Mouse (Mus musculus) MEL (cell line): ENCODE results near the gene Bcl6. TPM values are rescaled to one million over a fixed set of nuclear protein-coding genes. Genes with fewer than 3 reads are reported as not detected.

ENCODE experiments used
- DNase-seq: peaks from one replicate; pipeline ENCODE4 v3.0.0; 2011; ENCODE audit warnings: low read depth, low spot score
- H3K27ac ChIP-seq: 2 replicates; pipeline ENCODE4 v1.5.1; 2012; ENCODE audit warnings: low read depth, mild to moderate bottlenecking, control low read depth, low read length, moderate library complexity; ENCODE audit not compliant: control insufficient read depth
- H3K27me3 ChIP-seq, 2 experiments: fragments of 150-350 bp in 1 of 2; sonication (generic) in 1 of 2; 2 replicates each; pipeline ENCODE4 v1.6.1; 2012; ENCODE audit warnings: low read length in 2 of 2, mild to moderate bottlenecking in 2 of 2, improper control_type of control experiment in 1 of 2, moderate library complexity in 1 of 2; ENCODE audit not compliant: insufficient read depth in 2 of 2, control insufficient read depth in 1 of 2
- H3K36me3 ChIP-seq, 2 experiments: 2 replicates each; pipeline ENCODE4 v1.6.1; 2012 to 2014; ENCODE audit warnings: low read length in 2 of 2, improper control_type of control experiment in 1 of 2, inconsistent platforms in 1 of 2, mild to moderate bottlenecking in 1 of 2; ENCODE audit not compliant: insufficient read depth in 2 of 2, control insufficient read depth in 1 of 2
- H3K4me1 ChIP-seq, 2 experiments: fragments of 150-350 bp in 1 of 2; sonication (generic) in 1 of 2; 2 replicates each; pipeline ENCODE4 v1.6.1; 2012; ENCODE audit warnings: low read length in 2 of 2, improper control_type of control experiment in 1 of 2, mild to moderate bottlenecking in 1 of 2; ENCODE audit not compliant: insufficient read depth in 2 of 2, control insufficient read depth in 1 of 2
- H3K4me3 ChIP-seq, 2 experiments: fragments of 150-350 bp in 1 of 2; sonication (generic) in 1 of 2; 2 replicates each; pipeline ENCODE4 v1.5.1; 2012; ENCODE audit warnings: low read depth in 2 of 2, low read length in 2 of 2, mild to moderate bottlenecking in 2 of 2, moderate library complexity in 2 of 2, control low read depth in 1 of 2, improper control_type of control experiment in 1 of 2; ENCODE audit not compliant: control insufficient read depth in 1 of 2, insufficient read depth in 1 of 2
- H3K79me2 ChIP-seq: 2 replicates; pipeline ENCODE4 v1.6.1; 2012; ENCODE audit warnings: mild to moderate bottlenecking, low read length, moderate library complexity; ENCODE audit not compliant: control insufficient read depth, poor library complexity, insufficient read depth
- H3K9ac ChIP-seq: 2 replicates; pipeline ENCODE4 v1.6.1; 2012; ENCODE audit warnings: low read depth, mild to moderate bottlenecking, control low read depth, low read length, moderate library complexity; ENCODE audit not compliant: control insufficient read depth, poor library complexity, severe bottlenecking
- H3K9me3 ChIP-seq: fragments of 150-350 bp; sonication (generic); replicated peaks from 2 replicates; pipeline ENCODE4 v1.6.1; 2012; ENCODE audit warnings: mild to moderate bottlenecking, low read length, improper control_type of control experiment, moderate library complexity; ENCODE audit not compliant: insufficient read depth
- BHLHE40 ChIP-seq: IDR thresholded peaks from 2 replicates; pipeline ENCODE4 v1.6.1; 2012; ENCODE audit warnings: low read depth, mild to moderate bottlenecking, inconsistent platforms, low read length, improper control_type of control experiment, borderline replicate concordance
- CHD1 ChIP-seq: IDR thresholded peaks from 2 replicates; pipeline ENCODE4 v1.6.1; 2012; ENCODE audit warnings: low read depth, mild to moderate bottlenecking, inconsistent platforms, low read length, improper control_type of control experiment
- CHD2 ChIP-seq: IDR thresholded peaks from 2 replicates; pipeline ENCODE4 v1.6.1; 2011; ENCODE audit warnings: low read length, improper control_type of control experiment
- E2F4 ChIP-seq: IDR thresholded peaks from 2 replicates; pipeline ENCODE4 v1.6.1; 2011; ENCODE audit warnings: low read depth, low read length, improper control_type of control experiment, borderline replicate concordance
- ELF1 ChIP-seq: IDR thresholded peaks from 2 replicates; pipeline ENCODE4 v1.6.1; 2014; ENCODE audit warnings: low read depth, mild to moderate bottlenecking, inconsistent platforms, low read length, improper control_type of control experiment, moderate library complexity
- EP300 ChIP-seq, 2 experiments: IDR thresholded peaks; 2 replicates each; pipeline ENCODE4 v1.6.1; 2011; ENCODE audit warnings: improper control_type of control experiment in 2 of 2, low read length in 2 of 2, low read depth in 1 of 2, mild to moderate bottlenecking in 1 of 2
- GABPA ChIP-seq: IDR thresholded peaks from 2 replicates; pipeline ENCODE4 v1.6.1; 2012; ENCODE audit warnings: low read depth, mild to moderate bottlenecking, inconsistent platforms, low read length, improper control_type of control experiment, moderate library complexity
- HCFC1 ChIP-seq: IDR thresholded peaks from 2 replicates; pipeline ENCODE4 v1.6.1; 2012; ENCODE audit warnings: low read depth, mild to moderate bottlenecking, inconsistent platforms, low read length, improper control_type of control experiment, moderate library complexity
- JUND ChIP-seq: IDR thresholded peaks from 2 replicates; pipeline ENCODE4 v1.6.1; 2011; ENCODE audit warnings: low read depth, mild to moderate bottlenecking, improper control_type of control experiment, low read length
- MAZ ChIP-seq: IDR thresholded peaks from 2 replicates; pipeline ENCODE4 v1.6.1; 2012; ENCODE audit warnings: low read depth, mild to moderate bottlenecking, inconsistent platforms, low read length, improper control_type of control experiment
- MEF2A ChIP-seq: IDR thresholded peaks from 2 replicates; pipeline ENCODE4 v1.6.1; 2014; ENCODE audit warnings: low read depth, mild to moderate bottlenecking, inconsistent platforms, low read length, improper control_type of control experiment; ENCODE audit not compliant: poor library complexity, insufficient replicate concordance, severe bottlenecking; ENCODE audit errors: extremely low read depth
- MYC ChIP-seq: IDR thresholded peaks from 2 replicates; pipeline ENCODE4 v1.6.1; 2011; ENCODE audit warnings: low read depth, mild to moderate bottlenecking, low read length, improper control_type of control experiment, moderate library complexity
- POLR2AphosphoS2 ChIP-seq: IDR thresholded peaks from 2 replicates; pipeline ENCODE4 v1.6.1; 2011; ENCODE audit warnings: low read length, improper control_type of control experiment
- POLR2AphosphoS5 ChIP-seq: IDR thresholded peaks from 2 replicates; pipeline ENCODE4 v1.6.1; 2012; ENCODE audit warnings: low read depth, borderline replicate concordance, mild to moderate bottlenecking, inconsistent platforms, low read length, moderate library complexity, mixed read lengths
- RAD21 ChIP-seq: IDR thresholded peaks from 2 replicates; pipeline ENCODE4 v1.6.1; 2011; ENCODE audit warnings: mild to moderate bottlenecking, low read depth, low read length, improper control_type of control experiment
- SMC3 ChIP-seq: IDR thresholded peaks from 2 replicates; pipeline ENCODE4 v1.6.1; 2011; ENCODE audit warnings: low read depth, low read length, improper control_type of control experiment
- TBP ChIP-seq: IDR thresholded peaks from 2 replicates; pipeline ENCODE4 v1.8.0; 2011; ENCODE audit warnings: low read depth, low read length, improper control_type of control experiment
- TCF12 ChIP-seq: IDR thresholded peaks from 2 replicates; pipeline ENCODE4 v1.6.1; 2014; ENCODE audit warnings: low read depth, mild to moderate bottlenecking, inconsistent platforms, low read length, improper control_type of control experiment, moderate library complexity
- USF1 ChIP-seq: IDR thresholded peaks from 2 replicates; pipeline ENCODE4 v1.6.1; 2014; ENCODE audit warnings: low read depth, mild to moderate bottlenecking, inconsistent platforms, low read length, improper control_type of control experiment, moderate library complexity
- USF2 ChIP-seq, 2 experiments: IDR thresholded peaks; 2 replicates each; pipeline ENCODE4 v1.6.1; 2011 to 2012; ENCODE audit warnings: improper control_type of control experiment in 2 of 2, low read length in 2 of 2, borderline replicate concordance in 1 of 2, inconsistent platforms in 1 of 2, low read depth in 1 of 2, mild to moderate bottlenecking in 1 of 2; ENCODE audit not compliant: insufficient read depth in 1 of 2
- ZC3H11A ChIP-seq: IDR thresholded peaks from 2 replicates; pipeline ENCODE4 v1.6.1; 2012; ENCODE audit warnings: low read depth, mild to moderate bottlenecking, inconsistent platforms, low read length, improper control_type of control experiment
- ZKSCAN1 ChIP-seq: IDR thresholded peaks from 2 replicates; pipeline ENCODE4 v1.6.1; 2012; ENCODE audit warnings: low read depth, mild to moderate bottlenecking, inconsistent platforms, low read length, improper control_type of control experiment, moderate library complexity
- ZNF384 ChIP-seq: IDR thresholded peaks from 2 replicates; pipeline ENCODE4 v1.6.1; 2012; ENCODE audit warnings: low read depth, mild to moderate bottlenecking, inconsistent platforms, low read length, improper control_type of control experiment
- polyA plus RNA-seq, 2 experiments: library from polyadenylated mRNA; stranded (reverse) in 1 of 2; unstranded in 1 of 2; fragments of >175 nt in 1 of 2; fragments of >200 nt in 1 of 2; gene quantifications; 2 replicates each; pipeline versions ENCODE4 v1.2.1 to v1.2.4; 2012; ENCODE audit warnings: low replicate concordance in 2 of 2, low read depth in 1 of 2; ENCODE audit not compliant: insufficient read length in 2 of 2, insufficient read depth in 1 of 2, missing spikeins in 1 of 2
- total RNA-seq: library from RNA; depleted of rRNA; stranded (reverse); fragments of 300-350 nt; gene quantifications from 2 replicates; pipeline ENCODE4 v1.2.3, GENCODE M21; 2012

Bcl6 gene
- total and polyA plus RNA-seq, 3 experiments = not detected

DNA sequence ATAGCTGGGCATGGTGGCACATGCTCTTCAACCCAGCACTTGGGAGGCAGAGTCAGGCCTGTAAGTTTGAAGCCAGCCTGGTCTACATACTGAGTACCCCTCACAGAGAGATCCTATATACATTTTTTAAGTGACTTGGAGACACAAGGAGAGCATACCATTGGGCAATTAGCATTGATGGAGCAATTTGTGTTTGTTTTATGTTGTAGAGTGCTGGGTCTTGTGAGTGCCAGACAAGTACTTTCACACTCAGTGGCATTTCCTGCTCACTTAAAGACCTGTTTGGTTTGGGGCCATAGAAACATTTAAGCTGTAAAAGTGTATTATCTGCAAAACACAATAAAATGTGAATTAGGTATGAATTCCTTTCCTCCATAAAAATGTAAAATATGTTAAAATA lies 47.1 kb upstream of the Bcl6 start:
- H3K9me3 ChIP-seq = no peaks in the 10 kb centered on the region
- no peak overlapping the region for H3K27ac ChIP-seq
- no peaks in the 10 kb centered on the region for H3K79me2 ChIP-seq
- no peak overlapping the region for H3K4me3 ChIP-seq
- H3K27me3 ChIP-seq = no peaks in the 10 kb centered on the region
- DNase-seq = no peak
- no peaks in the 10 kb centered on the region for H3K4me1 ChIP-seq
- TF ChIP-seq RAD21 (no peak), EP300 (IDR thresholded peaks at IDR 0.05; ENCODE audit: low read depth in 1 of 2, low read length in 2 of 2) (no peak), ZKSCAN1 (no peak), MAZ (no peak)
- no peak overlapping the region for H3K9ac ChIP-seq
- no peaks in the 10 kb centered on the region for H3K36me3 ChIP-seq

DNA sequence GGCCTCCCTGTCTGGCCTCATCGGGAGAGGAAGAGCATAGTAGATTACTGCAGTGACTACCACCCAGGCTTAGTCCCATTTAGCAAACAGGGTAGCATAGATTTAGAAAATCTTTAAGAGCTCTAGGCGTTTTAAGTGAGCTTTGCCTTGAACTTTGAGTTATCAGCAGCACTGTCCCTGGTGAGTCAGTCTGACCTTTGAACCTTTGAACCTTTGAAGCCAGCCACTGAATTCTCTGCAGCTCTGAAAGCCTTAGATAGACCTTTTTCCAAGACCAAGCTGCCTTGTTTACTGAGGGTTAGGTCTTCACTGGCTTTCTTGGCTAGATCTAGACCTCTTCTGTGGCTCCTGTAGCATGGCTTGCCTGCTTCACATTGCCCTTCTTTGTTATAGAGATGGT lies 45.8 kb upstream of the Bcl6 start:
- Histone ChIP-seq H3K4me3 (no peak overlapping the region), H3K27ac (no peak overlapping the region), H3K36me3 (no peaks in the 10 kb centered on the region), H3K4me1 (no peaks in the 10 kb centered on the region), H3K9me3 (no peaks in the 10 kb centered on the region), H3K9ac (no peak overlapping the region), H3K27me3 (no peaks in the 10 kb centered on the region), H3K79me2 (no peaks in the 10 kb centered on the region)
- DNase-seq = no peak
- no peak for TF ChIP-seq MEF2A
- no peak for TF ChIP-seq GABPA
- no peak for TF ChIP-seq POLR2AphosphoS2
- no peak for TF ChIP-seq BHLHE40
- no peak for TF ChIP-seq POLR2AphosphoS5
- TF ChIP-seq E2F4 = no peak
- no peak for TF ChIP-seq TBP
- no peak for TF ChIP-seq USF1
- TF ChIP-seq JUND = no peak
- no peak for TF ChIP-seq SMC3
- TF ChIP-seq HCFC1 = no peak
- no peak for TF ChIP-seq TCF12
- no peak for TF ChIP-seq MYC
- TF ChIP-seq USF2 (IDR thresholded peaks at IDR 0.05; ENCODE audit: borderline replicate concordance in 1 of 2, insufficient read depth in 1 of 2, low read depth in 1 of 2, low read length in 2 of 2) = no peak
- TF ChIP-seq ELF1 = no peak
- TF ChIP-seq CHD2 = no peak
- TF ChIP-seq MAZ = no peak
- no peak for TF ChIP-seq ZC3H11A
- no peak for TF ChIP-seq CHD1
- TF ChIP-seq ZNF384 = no peak
